Mouse (Mus musculus): ENCODE data around the gene Fgfr2.
A peak's percentile ranks its signal among the peaks of the same experiment; 100 is the strongest.
"Not testable (repeated sequence)": the region's sequence is repeated elsewhere in the genome, so short reads cannot be mapped to it uniquely, and the experiment has no call there.

Fgfr2 gene

DNA sequence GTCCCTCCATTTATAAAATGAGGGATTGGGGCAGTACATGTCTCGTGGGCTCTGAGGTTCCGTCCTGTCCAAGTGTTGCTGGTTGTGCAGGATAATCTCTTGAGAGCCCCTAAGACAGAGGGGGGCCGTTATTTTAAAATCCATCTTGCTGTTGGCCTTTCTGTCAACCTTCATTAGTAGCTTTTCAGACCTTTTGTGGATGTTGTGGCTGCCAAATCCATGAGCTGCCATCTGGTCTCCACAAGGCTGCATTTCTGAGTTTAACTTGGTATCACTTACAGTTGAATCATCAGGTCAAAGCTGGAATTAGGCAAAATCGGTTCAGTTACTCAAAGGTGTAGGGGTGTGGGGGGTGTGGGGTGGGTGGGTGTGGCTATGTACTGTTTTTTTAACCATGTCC, 2569.8 kb downstream of the Fgfr2 start:
- DNase-seq (ENCODE audit: low read depth in 1 of 2, low spot score in 2 of 2), result no peak

DNA sequence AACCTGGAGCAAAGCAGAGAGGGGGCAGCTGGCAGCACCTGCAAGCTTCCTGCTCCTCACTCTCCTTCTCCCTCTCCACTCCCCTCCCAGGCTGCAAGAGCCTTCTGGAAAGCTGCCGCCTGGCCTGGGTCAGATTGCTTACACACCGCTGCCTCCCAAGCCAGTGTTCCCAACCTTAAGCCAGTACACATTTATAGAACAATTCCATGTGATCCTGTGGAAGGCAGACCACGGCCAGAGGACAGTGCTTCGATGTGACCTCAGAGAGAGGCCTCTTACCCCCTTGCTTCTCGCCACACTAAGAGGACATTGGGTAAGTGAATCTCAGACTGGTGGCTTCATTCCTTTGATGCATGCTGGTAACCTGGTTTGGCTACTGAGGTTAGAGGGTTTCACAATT, 2570.4 kb downstream of the Fgfr2 start:
- DNase-seq (ENCODE audit: low read depth in 1 of 2, low spot score in 2 of 2), result no peak

DNA sequence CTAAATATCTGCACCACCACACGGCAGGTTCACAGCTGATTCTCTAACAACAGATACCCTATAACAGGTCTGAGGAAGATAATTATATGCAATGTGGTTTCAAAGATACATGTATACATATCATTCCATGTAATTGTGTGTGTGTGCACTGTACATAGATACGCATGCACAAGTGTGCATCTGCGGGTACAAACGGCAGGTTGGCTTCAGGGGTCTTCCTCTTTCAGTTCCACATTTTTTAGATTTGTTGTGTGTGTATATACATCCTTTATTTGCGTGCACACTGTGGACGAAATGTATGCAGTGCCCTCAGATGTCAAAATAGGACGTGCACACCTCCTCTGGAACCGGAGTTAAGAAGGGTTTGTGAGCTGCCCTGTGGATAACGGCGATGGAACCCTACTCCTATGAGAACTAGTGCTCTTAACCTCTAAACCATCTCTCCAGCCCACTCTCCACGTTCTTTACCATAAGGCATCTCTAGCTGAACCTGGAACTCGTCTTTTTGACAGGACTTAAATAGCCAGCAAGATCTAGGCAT, 2575.4 kb downstream of the Fgfr2 start:
- no peak for DNase-seq (ENCODE audit: low read depth in 1 of 2, low spot score in 2 of 2)

GRCm38 (mm10) chr7:130546791-130547484, 2576.2 kb downstream of the Fgfr2 start:
- DNase-seq (ENCODE audit: low read depth in 1 of 2, low spot score in 2 of 2), result peak; percentile 66 to 84

DNA sequence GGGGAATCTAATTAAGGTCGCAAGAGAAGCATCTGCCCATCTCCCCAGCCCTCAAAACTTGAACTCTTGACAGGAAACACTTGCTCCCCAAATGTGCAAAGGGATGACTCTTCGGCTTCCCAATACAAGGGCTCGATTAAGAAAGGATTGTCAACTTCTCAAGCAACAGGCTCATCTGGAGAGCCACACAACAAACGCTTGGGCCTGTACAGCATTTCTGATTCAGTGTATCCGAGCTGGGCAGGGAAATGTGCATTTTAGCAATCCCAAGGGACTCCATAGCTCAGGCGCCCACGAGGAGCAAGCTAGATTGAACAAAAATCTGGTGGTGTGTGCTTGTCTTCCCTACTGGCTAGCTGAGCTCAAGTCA, 2576.7 kb downstream of the Fgfr2 start:
- no peak for DNase-seq (ENCODE audit: low read depth in 1 of 2, low spot score in 2 of 2)

- no peak for DNase-seq (ENCODE audit: low read depth in 1 of 2, low spot score in 2 of 2)
Measured at GRCm38 (mm10) chr7:130545893-130546292, 2577.3 kb downstream of the Fgfr2 start.

- DNase-seq (ENCODE audit: low read depth in 1 of 2, low spot score in 2 of 2), result no peak
Measured at GRCm38 (mm10) chr7:130545401-130545800, 2577.7 kb downstream of the Fgfr2 start.

GRCm38 (mm10) chr7:130543181-130543580, 2580.0 kb downstream of the Fgfr2 start:
- DNase-seq (ENCODE audit: low read depth in 1 of 2, low spot score in 2 of 2), result no peak

DNA sequence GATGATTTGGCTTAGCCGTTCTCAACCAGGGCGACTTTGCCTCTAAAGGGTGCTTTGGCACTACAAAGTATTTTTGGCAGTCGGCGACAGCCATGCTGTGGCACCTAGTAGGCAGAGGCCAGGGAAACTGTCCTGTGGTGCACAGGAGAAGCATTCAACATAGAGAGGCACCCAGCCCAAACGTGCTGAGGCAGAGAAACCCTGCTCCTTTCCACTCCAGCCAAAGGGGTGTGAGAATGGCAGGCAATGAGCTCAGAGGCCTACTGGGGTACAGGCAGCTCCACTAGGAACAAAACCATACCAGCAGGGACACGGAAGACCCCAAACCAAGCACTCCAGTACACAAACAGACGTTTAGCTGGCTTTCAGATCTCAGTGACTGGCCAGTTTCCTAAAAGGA, 2583.0 kb downstream of the Fgfr2 start:
- no peak for DNase-seq (ENCODE audit: low read depth in 1 of 2, low spot score in 2 of 2)

GRCm38 (mm10) chr7:130537068-130537467, 2586.1 kb downstream of the Fgfr2 start:
- DNase-seq (ENCODE audit: low read depth in 1 of 2, low spot score in 2 of 2), result no peak

GRCm38 (mm10) chr7:130535174-130535573, 2588.0 kb downstream of the Fgfr2 start:
- DNase-seq (ENCODE audit: low read depth in 1 of 2, low spot score in 2 of 2), result no peak

- peak; percentile 76 to 83 for DNase-seq (ENCODE audit: low read depth in 1 of 2, low spot score in 2 of 2)
Measured at GRCm38 (mm10) chr7:130533316-130534260, 2589.6 kb downstream of the Fgfr2 start.

DNA sequence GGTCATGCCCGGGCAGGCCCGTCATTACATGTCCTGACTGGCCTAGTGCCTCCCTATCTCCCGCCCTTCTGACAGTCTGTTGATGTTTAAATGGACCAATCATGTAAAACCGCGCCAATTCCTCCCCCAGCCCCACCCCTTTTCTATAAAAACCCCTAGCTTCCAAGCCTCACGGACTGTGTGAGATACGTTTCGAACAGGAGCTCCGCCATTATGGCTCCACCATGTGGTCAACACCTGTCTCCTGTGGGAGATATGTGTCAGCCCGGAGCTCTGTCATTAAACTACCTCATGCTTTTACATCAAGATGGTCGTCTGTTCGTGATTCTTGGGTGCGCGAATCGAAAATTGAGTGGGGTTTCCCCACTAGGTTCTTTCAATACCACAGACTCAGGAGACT, 2592.0 kb downstream of the Fgfr2 start:
- DNase-seq (ENCODE audit: low read depth in 1 of 2, low spot score in 2 of 2), result not testable (repeated sequence)

DNA sequence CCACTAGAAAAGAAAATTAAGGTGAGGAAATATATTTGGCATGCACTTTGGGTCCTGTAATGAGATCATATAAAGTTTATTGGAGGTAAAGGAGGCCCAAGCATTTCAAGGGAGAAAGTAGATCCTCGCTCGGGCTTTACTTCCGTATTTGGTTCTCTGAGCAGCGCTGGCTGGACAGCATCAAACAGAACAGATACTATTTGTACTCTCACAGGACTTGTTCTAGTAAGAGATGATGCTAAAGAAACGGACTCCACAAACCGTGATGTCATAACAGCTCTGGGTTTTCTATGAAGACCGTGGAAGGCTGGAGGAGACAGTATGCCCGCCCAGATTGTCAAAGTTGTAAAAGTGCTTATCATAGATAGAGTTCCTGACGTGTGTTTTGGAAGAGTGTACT, 2595.8 kb downstream of the Fgfr2 start:
- no peak for DNase-seq (ENCODE audit: low read depth in 1 of 2, low spot score in 2 of 2)

- no peak for DNase-seq (ENCODE audit: low read depth in 1 of 2, low spot score in 2 of 2)
Measured at GRCm38 (mm10) chr7:130523451-130523850, 2599.7 kb downstream of the Fgfr2 start.

DNA sequence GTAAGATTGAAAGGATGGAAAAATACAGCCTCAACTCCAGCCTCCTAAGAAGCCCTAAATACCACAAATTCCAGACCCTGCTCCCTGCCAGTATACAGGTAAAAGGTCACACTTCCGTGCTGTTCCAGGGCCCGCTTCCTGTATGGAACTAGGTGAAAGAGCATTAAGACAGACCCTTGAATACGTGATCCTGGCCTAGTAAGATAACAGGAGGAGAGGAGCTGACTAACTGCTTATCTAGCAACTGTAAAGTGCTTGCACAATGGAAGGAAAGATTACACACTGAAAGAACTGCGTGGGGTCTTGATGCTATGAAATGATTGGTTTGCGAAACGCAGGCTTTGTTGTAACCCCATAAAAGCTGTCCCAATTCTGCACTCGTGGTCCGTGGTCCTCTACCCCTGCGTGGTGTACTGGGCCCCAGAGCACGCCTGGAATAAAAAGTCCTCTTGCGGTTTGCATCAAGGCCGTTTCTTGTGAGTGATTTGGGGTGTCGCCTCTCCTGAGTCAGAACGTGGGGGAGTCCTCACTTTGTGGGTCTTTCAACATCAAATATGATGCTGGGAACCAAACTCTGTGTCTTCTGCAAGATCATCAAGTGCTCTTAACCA, 2602.2 kb downstream of the Fgfr2 start:
- DNase-seq (ENCODE audit: low read depth in 1 of 2, low spot score in 2 of 2), result no peak

DNA sequence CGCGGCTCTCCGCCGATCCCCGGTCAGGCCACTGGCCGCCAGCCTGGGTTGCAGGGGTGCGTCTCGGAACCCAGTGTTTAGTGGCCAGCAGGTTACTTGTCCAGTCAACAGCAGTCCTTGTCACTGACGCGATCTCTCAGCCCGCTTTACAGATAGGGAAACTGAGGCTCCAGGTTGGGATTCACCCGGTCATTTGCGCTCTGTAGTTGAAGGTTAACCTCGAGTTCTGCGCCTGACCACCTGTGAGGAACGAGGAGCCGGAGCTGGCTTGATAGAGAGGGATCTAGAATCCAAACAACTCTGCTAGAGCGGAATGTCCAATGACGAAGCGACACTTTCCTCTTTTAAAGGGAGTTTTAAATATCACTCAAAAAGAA, 2603.1 kb downstream of the Fgfr2 start, which contains the start of gene Ate1:
Gene Ate1, minus strand, starts transcription at position 321 of the 377 bp plus-strand sequence.
- DNase-seq (ENCODE audit: low read depth in 1 of 2, low spot score in 2 of 2), result no peak

DNA sequence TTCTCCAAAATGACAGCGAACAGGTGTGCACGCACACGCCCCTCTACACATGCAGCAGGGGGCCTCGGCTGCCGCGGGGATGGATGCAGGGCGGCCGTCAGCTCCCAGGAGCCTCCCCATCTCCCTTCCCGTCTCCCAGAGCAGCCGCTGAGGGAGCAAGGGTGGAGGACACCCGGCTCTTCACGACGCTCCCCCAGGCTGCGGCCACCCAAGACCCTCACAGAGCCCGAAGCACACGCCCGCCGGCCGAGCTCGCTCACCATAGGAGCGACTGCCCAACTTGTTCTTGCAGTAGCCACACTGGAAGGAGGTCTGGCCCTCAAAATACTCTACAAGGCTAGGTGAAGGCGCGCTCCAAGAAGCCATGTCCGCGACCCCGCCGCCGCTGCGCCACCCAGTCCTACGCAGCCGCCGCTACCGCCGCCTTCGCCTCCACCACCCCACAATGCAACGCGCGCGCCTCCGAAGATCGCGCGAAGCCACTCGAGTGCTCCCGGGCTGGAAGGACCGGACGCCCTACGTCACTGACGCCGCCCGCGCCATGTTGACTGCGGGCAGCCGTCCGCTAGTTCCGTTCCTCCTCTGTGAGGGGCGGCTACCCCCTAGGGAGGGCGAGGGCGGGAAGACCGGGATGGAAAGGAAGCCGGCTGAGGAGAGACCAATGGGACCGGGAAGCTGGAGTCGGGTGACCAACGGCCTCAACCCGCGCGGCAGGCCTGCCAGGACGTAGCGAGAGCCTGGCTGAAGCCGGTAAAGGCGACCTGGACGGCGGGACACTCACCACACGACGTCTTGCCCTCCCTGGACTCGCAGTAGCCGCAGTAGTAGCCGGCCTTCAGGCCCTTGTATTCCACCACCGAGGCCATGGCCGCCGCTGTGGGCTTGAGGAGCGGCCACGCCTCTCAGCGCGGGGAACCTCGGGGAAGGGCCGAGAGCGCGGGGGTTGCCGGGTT, 2603.8 kb downstream of the Fgfr2 start:
- peak; percentile 79 to 87 for DNase-seq (ENCODE audit: low read depth in 1 of 2, low spot score in 2 of 2)

GRCm38 (mm10) chr7:130518213-130519095, 2604.7 kb downstream of the Fgfr2 start:
- no peak for DNase-seq (ENCODE audit: low read depth in 1 of 2, low spot score in 2 of 2)

Data from monocyte, adult 2 months (primary cell).